Mouse (Mus musculus) intestine, embryonic 15.5 days (tissue): ENCODE results near the gene Eif3a. TPM values are rescaled to one million over a fixed set of nuclear protein-coding genes. Genes with fewer than 3 reads are reported as not detected.

Source experiments
- ATAC-seq: fragments of 200-750 bp; cut with Nextera tagmentation; 2 replicates; pipeline ENCODE4 v1.8.0; 2017; ENCODE audit warnings: moderate TSS enrichment, moderate library complexity
- H3K27ac ChIP-seq: fragments of 300-500 bp; sonication (generic); 2 replicates; pipeline ENCODE4 v1.5.1; 2015; ENCODE audit warnings: mild to moderate bottlenecking, inconsistent platforms
- H3K27me3 ChIP-seq: fragments of 300-500 bp; sonication (generic); replicated peaks from 2 replicates; pipeline ENCODE4 v1.6.1; 2015; ENCODE audit warnings: inconsistent platforms
- H3K36me3 ChIP-seq: fragments of 300-500 bp; sonication (generic); 2 replicates; pipeline ENCODE4 v1.6.1; 2015; ENCODE audit warnings: inconsistent platforms
- H3K4me1 ChIP-seq: fragments of 300-500 bp; sonication (generic); replicated peaks from 2 replicates; pipeline ENCODE4 v1.6.1; 2015; ENCODE audit warnings: inconsistent platforms
- H3K4me2 ChIP-seq: fragments of 300-500 bp; sonication (generic); replicated peaks from 2 replicates; pipeline ENCODE4 v1.6.1; 2015; ENCODE audit warnings: mild to moderate bottlenecking, inconsistent platforms
- H3K4me3 ChIP-seq: fragments of 300-500 bp; sonication (generic); replicated peaks from 2 replicates; pipeline ENCODE4 v1.5.1; 2015; ENCODE audit warnings: inconsistent platforms
- H3K9ac ChIP-seq: fragments of 300-500 bp; sonication (generic); 2 replicates; pipeline ENCODE4 v1.6.1; 2015; ENCODE audit warnings: inconsistent platforms
- H3K9me3 ChIP-seq: fragments of 300-500 bp; sonication (generic); 2 replicates; pipeline ENCODE4 v1.6.1; 2016; ENCODE audit warnings: inconsistent platforms
- WGBS: fragments of 180-500 bp; shearing (Covaris S2); methylation state at CpG from one replicate; pipeline ENCODE4 v1.1.7; 2015; 5-methylcytosine and 5-hydroxymethylcytosine counted together
- polyA plus RNA-seq: library from polyadenylated mRNA; unstranded; fragments of >200 nt; fragmentation: Nextera tagmentation; extraction: Ambion mirVana; gene quantifications from 2 replicates; pipeline ENCODE4 v1.2.1, GENCODE M21; 2015

Gene Eif3a
- polyA plus RNA-seq, 1 experiment from 2014 or later = 140 TPM

DNA sequence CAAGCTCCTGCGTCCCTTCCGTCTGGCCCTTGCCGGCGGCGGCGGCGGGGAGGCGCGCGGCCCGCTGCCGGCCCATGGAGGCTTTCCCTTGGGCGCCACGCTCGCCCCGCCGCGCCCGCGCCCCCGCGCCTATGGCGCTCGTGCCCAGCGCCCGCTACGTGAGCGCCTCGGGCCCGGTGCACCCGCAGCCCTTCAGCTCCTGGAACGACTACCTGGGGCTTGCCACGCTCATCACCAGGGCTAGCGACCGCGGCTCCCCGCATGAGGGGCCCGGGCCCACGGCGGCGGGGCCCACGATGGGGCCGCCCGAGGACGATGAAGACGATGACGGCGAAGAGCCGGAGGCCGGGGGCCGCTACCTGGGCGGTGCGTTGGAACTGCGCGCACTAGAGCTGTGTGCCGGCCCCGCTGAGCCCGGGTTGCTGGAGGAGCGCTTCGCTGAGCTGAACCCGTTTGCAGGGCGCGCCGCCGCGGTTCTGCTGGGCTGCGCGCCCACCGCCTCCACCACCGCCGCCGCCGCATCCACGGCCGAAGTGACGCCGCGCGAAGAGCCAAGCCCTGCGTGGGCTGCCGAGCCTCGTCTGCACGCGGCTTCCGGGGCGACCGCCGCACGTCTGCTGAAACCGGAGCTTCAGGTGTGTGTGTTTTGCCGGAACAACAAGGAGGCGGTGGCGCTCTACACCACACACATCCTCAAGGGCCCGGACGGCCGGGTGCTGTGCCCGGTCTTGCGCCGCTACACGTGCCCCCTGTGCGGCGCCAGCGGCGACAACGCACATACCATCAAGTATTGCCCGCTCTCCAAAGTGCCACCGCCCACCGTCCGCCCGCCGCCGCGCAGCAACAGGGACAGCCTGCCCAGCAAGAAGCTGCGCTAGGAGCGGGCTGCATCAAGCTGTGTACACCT lies 34.0 kb downstream of the Eif3a start:
- H3K27me3 ChIP-seq = no peaks in the 10 kb centered on the region
- H3K9me3 ChIP-seq = no peaks in the 10 kb centered on the region
- no peaks in the 10 kb centered on the region for H3K36me3 ChIP-seq
- ATAC-seq = peak; percentile 63
- peak overlapping the region; percentile 61 for H3K9ac ChIP-seq
- H3K27ac ChIP-seq = peak overlapping the region; percentile 66
- 0 out of 2 replicates have a peak, but pooled peaks cover 4% of the 10 kb centered on the region for H3K4me1 ChIP-seq
- H3K4me2 ChIP-seq = peak overlapping the region; percentile 100
- H3K4me3 ChIP-seq = peak overlapping the region; percentile 77
- WGBS = under 1% methylated on average over 114 of the region's 115 CpGs

DNA sequence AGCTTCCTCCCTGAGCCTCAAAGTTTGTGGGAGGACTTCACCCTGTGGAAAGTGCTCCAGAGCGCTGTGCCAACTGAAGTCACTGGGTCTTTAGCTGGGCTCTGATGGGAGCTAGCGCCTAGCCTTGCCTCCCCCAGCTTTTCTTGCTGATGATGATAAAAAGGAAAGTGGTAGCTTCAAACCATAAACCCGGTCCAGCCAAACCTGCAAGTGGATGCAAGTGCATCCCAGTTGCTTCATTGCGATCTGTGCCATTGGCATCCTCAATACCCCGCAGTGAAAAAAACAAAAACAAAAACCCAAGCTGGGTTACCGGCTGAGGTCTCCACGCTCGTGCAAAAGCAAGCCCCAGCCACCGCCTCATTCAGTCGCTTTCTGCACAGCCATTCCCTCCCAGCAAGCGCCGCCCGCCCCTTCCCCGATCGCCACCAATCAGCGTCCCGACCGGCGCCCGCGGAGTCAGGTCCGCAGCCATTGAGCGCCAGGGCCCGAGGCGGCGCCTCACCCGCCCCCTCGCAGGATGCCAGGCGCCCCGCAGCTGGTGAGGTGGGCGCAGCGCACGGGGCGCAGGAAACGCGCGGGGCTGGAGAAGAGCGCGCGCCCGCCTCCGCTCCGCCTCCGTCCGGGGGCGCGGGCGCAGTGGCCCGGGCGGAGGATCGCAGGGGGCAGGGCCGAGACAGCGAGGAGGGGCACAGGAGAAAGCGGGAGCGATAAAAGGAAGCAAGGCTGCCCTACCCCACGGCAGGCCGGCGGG lies 34.8 kb downstream of the Eif3a start, which contains the start of gene Nanos1:
Gene Nanos1, plus strand, starts transcription at position 550 of the 754 bp plus-strand sequence.
- under 1% methylated on average over 57 of the region's 58 CpGs for WGBS
- peak within 1 kb of the TSS; percentile 100 for H3K4me2 ChIP-seq
- H3K27me3 ChIP-seq = no peaks in the 10 kb centered on the region
- peak within 1 kb of the TSS; percentile 77 for H3K4me3 ChIP-seq
- H3K36me3 ChIP-seq = no peaks in the 10 kb centered on the region
- peak within 1 kb of the TSS; percentile 66 for H3K27ac ChIP-seq
- 0 out of 2 replicates have a peak, but pooled peaks cover 4% of the 10 kb centered on the region for H3K4me1 ChIP-seq
- peak within 1 kb of the TSS; percentile 61 for H3K9ac ChIP-seq
- peak; percentile 94 for ATAC-seq
- no peaks in the 10 kb centered on the region for H3K9me3 ChIP-seq

DNA sequence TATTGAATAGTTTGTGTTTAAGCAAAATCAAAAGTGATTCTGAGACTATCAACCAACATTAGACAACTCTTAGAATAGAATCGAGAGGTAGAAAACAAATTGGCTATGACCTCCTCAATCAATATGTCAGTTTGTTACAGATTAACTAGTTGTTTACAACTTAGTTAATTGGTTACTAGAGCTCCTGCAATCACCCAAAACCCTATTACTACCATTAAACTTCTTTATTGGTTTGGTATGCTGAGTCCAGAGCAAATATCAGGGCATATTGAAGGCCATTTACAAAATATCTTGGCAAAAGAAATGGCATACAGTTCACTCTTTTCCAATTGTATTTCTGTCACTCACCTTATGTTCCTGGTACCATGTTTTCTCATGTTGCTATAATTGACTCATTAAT lies 42.7 kb downstream of the Eif3a start:
- Histone ChIP-seq H3K36me3 (no peaks in the 10 kb centered on the region), H3K4me1 (no peaks in the 10 kb centered on the region), H3K27ac (no peak overlapping the region), H3K4me3 (no peak overlapping the region), H3K4me2 (no peak overlapping the region), H3K9me3 (no peaks in the 10 kb centered on the region), H3K27me3 (no peaks in the 10 kb centered on the region), H3K9ac (no peak overlapping the region)
- 63% methylated on average over 1 of the region's 1 CpGs for WGBS
- ATAC-seq = no peak

DNA sequence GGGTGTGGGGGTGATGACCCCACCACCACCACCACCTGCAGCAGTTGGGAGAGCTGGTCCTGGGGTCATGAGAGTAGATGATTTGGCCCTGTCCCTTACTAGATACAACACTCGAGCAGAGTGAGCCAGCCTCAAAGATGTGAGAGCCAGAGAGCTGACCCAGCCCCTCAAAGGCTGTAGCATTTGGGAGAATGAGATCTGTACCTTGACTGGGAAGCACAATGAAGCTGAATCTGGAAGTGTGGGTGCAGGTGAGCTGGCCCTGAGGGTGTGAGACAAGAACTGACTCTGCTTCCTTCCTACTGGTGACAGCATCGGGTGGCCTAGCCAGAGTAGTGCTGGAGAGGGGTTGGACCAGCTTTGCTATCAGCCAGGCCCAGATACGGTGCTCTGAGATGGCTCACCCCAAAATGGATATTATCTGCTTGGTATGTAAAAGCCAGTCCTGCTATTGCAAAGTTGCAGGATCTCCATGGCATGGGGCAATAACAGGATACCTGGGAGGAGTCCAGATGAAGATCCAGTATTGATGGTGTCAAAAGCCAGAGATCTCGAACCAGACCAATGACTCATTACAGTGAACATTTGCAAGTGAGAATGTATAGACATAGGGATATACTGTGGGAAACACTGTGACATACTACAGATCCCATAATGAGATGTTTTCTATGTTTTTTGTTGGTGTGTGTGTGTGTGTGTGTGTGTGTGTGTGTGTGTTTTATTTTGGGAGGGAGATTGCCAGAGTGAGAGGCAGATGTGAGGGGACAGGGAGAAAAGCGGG lies 46.5 kb downstream of the Eif3a start:
- Histone ChIP-seq H3K9ac (no peak overlapping the region), H3K4me3 (no peak overlapping the region), H3K27me3 (no peaks in the 10 kb centered on the region), H3K9me3 (no peaks in the 10 kb centered on the region), H3K4me2 (no peak overlapping the region), H3K36me3 (no peaks in the 10 kb centered on the region), H3K27ac (no peak overlapping the region), H3K4me1 (no peaks in the 10 kb centered on the region)
- 62% methylated on average over 5 of the region's 5 CpGs for WGBS
- ATAC-seq = peak; percentile 53; the same call in 1 of the 2 replicates

DNA sequence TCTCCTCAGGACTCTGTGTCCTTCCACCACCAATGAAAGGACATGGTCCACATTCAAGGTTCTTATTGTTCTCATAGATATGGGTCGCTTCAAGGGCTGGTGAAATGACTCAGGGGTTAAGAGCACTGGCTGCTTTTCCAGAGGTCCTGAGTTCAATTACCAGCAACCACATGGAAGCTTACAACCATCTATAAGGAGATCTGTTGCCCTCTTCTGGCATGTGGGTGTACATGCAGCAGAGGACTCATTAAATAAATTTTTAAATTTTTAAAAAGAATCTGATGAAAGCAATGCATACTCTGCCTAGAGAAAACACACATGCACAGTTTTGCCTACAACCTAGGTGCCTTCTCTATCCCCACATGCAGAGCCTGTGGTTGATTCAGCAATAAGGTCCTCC lies 49.9 kb downstream of the Eif3a start:
- H3K9me3 ChIP-seq = no peaks in the 10 kb centered on the region
- H3K4me1 ChIP-seq = no peaks in the 10 kb centered on the region
- no peaks in the 10 kb centered on the region for H3K36me3 ChIP-seq
- ATAC-seq = no peak
- WGBS = 49% methylated on average over 1 of the region's 1 CpGs
- no peak overlapping the region for H3K9ac ChIP-seq
- no peak overlapping the region for H3K27ac ChIP-seq
- no peak overlapping the region for H3K4me3 ChIP-seq
- no peak overlapping the region for H3K4me2 ChIP-seq
- no peaks in the 10 kb centered on the region for H3K27me3 ChIP-seq

DNA sequence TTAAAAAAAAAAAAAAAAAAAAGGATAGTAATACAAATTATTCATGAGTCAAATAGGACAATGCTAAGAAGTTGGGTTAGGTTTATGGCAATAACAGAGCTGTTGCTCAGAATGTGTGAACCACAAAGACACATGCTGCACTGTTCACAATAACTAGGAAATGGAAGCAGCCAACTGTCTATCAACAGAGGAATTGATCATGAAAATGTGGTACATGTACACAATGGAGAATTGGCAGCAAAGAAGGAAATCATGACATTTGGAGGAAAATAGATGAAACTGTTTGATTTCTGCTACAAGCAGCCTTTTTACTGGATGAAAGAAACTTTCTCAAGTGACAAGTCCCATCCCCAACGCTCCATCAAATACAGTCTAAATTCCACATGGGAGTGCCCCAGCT lies 58.5 kb downstream of the Eif3a start:
- no peak overlapping the region for H3K27ac ChIP-seq
- H3K36me3 ChIP-seq = no peaks in the 10 kb centered on the region
- ATAC-seq = no peak

DNA sequence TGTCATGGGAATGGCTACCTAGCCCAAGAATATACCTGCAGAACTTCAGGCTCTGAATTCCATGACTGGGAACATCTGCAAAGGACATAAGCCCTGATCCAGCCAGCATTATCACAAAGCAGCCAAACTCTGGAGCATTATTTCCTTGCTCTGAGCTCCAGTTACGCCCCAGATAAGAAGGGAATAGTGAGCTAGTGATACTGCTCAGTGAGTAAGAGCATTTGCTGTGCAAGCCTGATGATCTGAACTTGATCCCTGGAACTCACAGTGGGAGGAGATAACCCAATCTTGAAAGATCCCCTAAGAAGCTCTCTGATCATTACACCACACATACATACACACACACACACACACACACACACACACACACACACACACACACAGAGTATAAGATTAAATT lies 59.2 kb downstream of the Eif3a start:
- no peak overlapping the region for H3K4me2 ChIP-seq
- ATAC-seq = no peak

More for the DNA sequence above, 58.5 kb downstream of the Eif3a start:
- Histone ChIP-seq H3K9ac (no peak overlapping the region), H3K9me3 (no peaks in the 10 kb centered on the region), H3K27me3 (no peaks in the 10 kb centered on the region), H3K4me3 (no peak overlapping the region), H3K4me2 (no peak overlapping the region), H3K4me1 (no peaks in the 10 kb centered on the region)
- WGBS = 79% methylated on average over 1 of the region's 1 CpGs

DNA sequence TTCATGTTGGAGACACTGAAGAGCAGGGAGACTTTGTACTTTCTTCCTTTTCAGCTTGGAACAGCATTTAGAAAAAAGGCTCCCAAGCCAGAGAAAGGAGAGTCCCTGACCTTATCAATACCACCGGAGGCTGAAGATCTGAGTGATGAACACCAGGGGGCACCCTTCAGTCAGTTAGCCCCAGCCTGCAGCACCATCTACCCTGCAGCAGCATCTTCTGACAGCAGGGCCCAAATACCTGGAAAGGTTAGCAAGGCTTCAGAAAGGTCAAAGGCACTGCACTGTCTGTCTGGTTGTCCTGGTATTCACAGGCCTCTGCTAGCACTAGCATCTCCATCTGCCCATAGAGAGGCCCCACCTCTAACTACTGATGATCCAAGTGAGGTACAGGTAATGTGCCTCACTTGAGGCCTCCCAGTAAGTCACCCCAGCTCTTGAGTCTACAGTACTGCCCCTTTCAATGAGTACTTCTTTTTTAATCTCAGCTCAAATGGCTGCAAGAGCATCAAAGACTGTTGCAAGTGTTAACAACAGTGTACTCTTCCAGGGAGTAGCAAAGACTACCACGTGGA lies 60.1 kb downstream of the Eif3a start:
- no peak overlapping the region for H3K4me2 ChIP-seq
- no peaks in the 10 kb centered on the region for H3K9me3 ChIP-seq
- no peaks in the 10 kb centered on the region for H3K4me1 ChIP-seq
- no peak overlapping the region for H3K27ac ChIP-seq
- no peak overlapping the region for H3K9ac ChIP-seq
- H3K27me3 ChIP-seq = no peaks in the 10 kb centered on the region
- 51% methylated on average over 2 of the region's 2 CpGs for whole genome bisulfite sequencing
- no peak for ATAC-seq
- no peaks in the 10 kb centered on the region for H3K36me3 ChIP-seq
- no peak overlapping the region for H3K4me3 ChIP-seq

More for the DNA sequence above, 59.2 kb downstream of the Eif3a start:
- H3K9me3 ChIP-seq = no peaks in the 10 kb centered on the region
- H3K27me3 ChIP-seq = no peaks in the 10 kb centered on the region
- H3K4me1 ChIP-seq = no peaks in the 10 kb centered on the region
- H3K9ac ChIP-seq = no peak overlapping the region
- 68% methylated on average over 1 of the region's 1 CpGs for WGBS
- H3K36me3 ChIP-seq = no peaks in the 10 kb centered on the region
- no peak overlapping the region for H3K4me3 ChIP-seq
- no peak overlapping the region for H3K27ac ChIP-seq

DNA sequence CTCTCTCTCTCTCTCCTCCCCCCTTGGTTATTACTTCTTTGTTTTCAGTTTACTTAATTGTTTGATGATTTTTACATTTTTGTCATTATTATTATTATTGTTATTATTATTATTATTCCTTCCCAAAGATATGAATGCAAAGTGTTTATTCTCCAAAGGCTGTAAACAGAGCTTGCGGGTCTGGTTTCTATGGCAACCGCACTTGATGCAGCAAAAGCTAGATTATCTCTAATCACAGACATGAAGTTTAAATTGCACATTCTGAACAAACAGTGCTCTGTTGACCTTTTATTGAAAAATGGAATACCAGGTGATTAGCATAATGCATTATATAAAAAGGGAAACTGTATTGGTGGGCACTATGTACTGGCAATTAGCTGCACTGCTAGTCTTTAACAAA lies 74.1 kb downstream of the Eif3a start:
- WGBS = 88% methylated on average over 2 of the region's 2 CpGs
- Histone ChIP-seq H3K9ac (no peak overlapping the region), H3K4me1 (no peaks in the 10 kb centered on the region), H3K4me2 (no peak overlapping the region), H3K36me3 (no peaks in the 10 kb centered on the region), H3K9me3 (no peaks in the 10 kb centered on the region), H3K27ac (no peak overlapping the region), H3K4me3 (no peak overlapping the region), H3K27me3 (no peaks in the 10 kb centered on the region)
- ATAC-seq = no peak

DNA sequence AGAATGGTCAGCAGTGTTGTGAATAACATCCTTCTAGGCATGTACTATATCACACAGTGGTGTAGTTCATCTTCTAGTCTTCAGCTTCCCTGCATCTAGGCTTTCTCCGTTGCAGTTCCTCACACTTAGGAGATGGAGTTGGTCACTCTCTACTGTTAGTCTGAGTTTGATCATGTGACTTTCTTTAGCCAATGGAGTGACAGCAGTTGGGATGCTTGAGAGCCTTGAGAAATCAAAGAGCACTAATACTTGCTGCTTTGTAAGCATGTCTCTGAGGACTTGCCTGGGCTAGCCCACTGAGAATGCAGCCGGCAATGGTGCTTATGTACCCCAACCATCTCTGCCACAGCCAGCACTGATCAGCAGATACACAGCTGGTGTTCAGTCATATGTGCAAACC lies 77.9 kb downstream of the Eif3a start:
- ATAC-seq = no peak
- Histone ChIP-seq H3K27ac (no peak overlapping the region), H3K4me2 (no peak overlapping the region), H3K36me3 (no peaks in the 10 kb centered on the region), H3K4me3 (no peak overlapping the region), H3K9me3 (no peaks in the 10 kb centered on the region), H3K4me1 (no peaks in the 10 kb centered on the region), H3K9ac (no peak overlapping the region), H3K27me3 (no peaks in the 10 kb centered on the region)
- WGBS = 72% methylated on average over 2 of the region's 2 CpGs
